Mouse (Mus musculus) limb, embryonic 11.5 days (tissue): ENCODE measurements at regions not wholly inside any gene's neighbourhood (a gene's known extent, or its start where the extent isn't known, plus 50 kb on each side); places are given as distances from the start of the nearest gene placed in this dataset.

Experiments used
- ATAC-seq: fragments of 200-750 bp; cut with Nextera tagmentation; 2 replicates; pipeline ENCODE4 v1.8.0; 2017; ENCODE audit warnings: low read depth; ENCODE audit not compliant: insufficient number of reproducible peaks, low FRiP score, low TSS enrichment
- DNase-seq: peaks from one replicate; pipeline ENCODE4 v3.0.0-alpha.2; 2015; ENCODE audit warnings: low spot score
- H3K27ac ChIP-seq: fragments of 300-500 bp; sonication (generic); replicated peaks from 2 replicates; pipeline ENCODE4 v1.5.1; 2014; ENCODE audit warnings: low read depth, mild to moderate bottlenecking, low read length
- H3K27me3 ChIP-seq: fragments of 300-500 bp; sonication (generic); 2 replicates; pipeline ENCODE4 v1.6.1; 2014; ENCODE audit warnings: mild to moderate bottlenecking, low read length, mixed read lengths; ENCODE audit not compliant: control insufficient read depth, insufficient read depth
- H3K36me3 ChIP-seq: fragments of 300-500 bp; sonication (generic); 2 replicates; pipeline ENCODE4 v1.6.1; 2014; ENCODE audit warnings: mild to moderate bottlenecking, low read length, moderate library complexity, mixed read lengths; ENCODE audit not compliant: control insufficient read depth, insufficient read depth
- H3K4me1 ChIP-seq: fragments of 300-500 bp; sonication (generic); 2 replicates; pipeline ENCODE4 v1.6.1; 2014; ENCODE audit warnings: low read length, mixed read lengths; ENCODE audit not compliant: control insufficient read depth, insufficient read depth
- H3K4me2 ChIP-seq: fragments of 300-500 bp; sonication (generic); 2 replicates; pipeline ENCODE4 v1.6.1; 2014; ENCODE audit warnings: low read depth, mild to moderate bottlenecking, moderate library complexity; ENCODE audit not compliant: severe bottlenecking
- H3K4me3 ChIP-seq: fragments of 300-500 bp; sonication (generic); 2 replicates; pipeline ENCODE4 v1.5.1; 2014; ENCODE audit warnings: low read depth, low read length
- H3K9ac ChIP-seq: fragments of 300-500 bp; sonication (generic); 2 replicates; pipeline ENCODE4 v1.6.1; 2014; ENCODE audit warnings: mild to moderate bottlenecking, low read length
- H3K9me3 ChIP-seq: fragments of 300-500 bp; sonication (generic); 2 replicates; pipeline ENCODE4 v1.6.1; 2016; ENCODE audit warnings: low read length; ENCODE audit not compliant: control insufficient read depth
- WGBS: fragments of 180-500 bp; shearing (Covaris S2); extraction: QIAGEN DNeasy Blood & Tissue Kit; methylation state at CpG from one replicate; pipeline ENCODE4 v1.1.7; 2014; 5-methylcytosine and 5-hydroxymethylcytosine counted together

DNA sequence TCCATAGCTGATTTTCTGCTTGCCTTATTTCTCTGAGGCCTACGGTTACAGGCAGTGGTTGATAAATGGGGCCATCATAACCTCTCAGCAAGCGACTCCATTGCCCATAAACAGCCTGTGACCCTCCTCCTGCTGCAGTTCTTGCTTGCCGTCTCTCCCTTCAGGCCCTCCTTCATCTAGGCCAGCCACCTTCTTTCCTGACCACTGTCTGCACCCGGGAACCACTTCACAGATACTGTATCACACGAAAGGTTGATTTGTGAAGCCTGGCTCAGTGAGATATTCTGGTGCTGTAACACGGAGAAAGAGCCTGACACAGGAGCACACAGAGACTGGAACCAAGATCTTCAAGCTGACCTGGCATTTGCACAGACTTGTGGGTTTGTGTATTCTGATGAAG lies 294.1 kb downstream of the Epha4 start:
- H3K27ac ChIP-seq = no peak overlapping the region

DNA sequence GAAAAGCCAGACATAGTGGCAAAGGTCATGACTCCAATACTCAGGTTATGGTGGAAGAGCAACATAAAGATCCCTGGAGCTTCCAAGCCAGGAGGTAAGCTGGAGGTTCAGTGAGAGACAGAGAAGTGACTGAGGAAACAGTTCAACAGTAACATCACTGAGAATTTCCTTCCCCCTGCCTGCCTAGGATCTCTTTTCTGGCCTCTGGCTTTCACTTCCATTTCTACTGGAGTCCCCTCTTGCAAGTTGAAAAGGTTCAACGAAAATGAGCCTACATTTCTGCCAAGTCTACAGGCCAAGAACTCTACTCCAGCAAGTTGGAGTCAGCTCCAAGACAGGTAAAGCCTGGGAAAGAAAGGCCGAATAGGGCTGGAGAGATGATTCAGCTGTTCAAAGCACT lies 293.0 kb downstream of the Epha4 start:
- 95% methylated on average over 2 of the region's 2 CpGs for WGBS

More for the DNA sequence above, 294.1 kb downstream of the Epha4 start:
- Histone ChIP-seq H3K4me3 (no peak overlapping the region), H3K4me2 (no peak overlapping the region), H3K9ac (no peak overlapping the region), H3K27me3 (no peaks in the 10 kb centered on the region), H3K36me3 (no peaks in the 10 kb centered on the region), H3K9me3 (no peaks in the 10 kb centered on the region), H3K4me1 (0 out of 2 replicates have a peak, but pooled peaks cover 5% of the 10 kb centered on the region)
- 54% methylated on average over 6 of the region's 6 CpGs for WGBS
- no peak for ATAC-seq
- no peak for DNase-seq

DNA sequence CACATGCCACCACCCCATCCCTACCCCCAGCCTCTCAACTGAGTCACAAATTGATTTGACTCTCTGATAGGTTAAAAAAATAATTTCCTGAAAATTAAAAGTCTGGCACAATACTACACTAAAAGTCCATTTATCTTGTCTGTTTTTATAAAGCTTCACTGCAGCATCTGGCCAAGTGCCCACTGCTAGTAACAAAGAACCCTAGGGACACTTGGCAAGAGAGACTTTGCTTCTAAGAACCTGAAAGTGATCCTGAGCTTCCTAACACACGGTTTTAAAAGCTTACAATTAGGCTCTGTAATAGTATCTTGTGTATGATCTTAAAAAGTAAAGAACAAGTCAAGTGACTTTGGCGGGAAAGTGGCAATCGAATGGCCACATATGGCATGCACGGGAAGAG lies 288.3 kb downstream of the Epha4 start:
- H3K4me2 ChIP-seq = no peak overlapping the region
- H3K27ac ChIP-seq = no peak overlapping the region
- WGBS = 54% methylated on average over 4 of the region's 4 CpGs
- ATAC-seq (no peak), DNase-seq (no peak)
- peaks cover 8% of the 10 kb centered on the region for H3K4me1 ChIP-seq
- no peak overlapping the region for H3K9ac ChIP-seq
- no peak overlapping the region for H3K4me3 ChIP-seq
- H3K9me3 ChIP-seq = no peaks in the 10 kb centered on the region
- no peaks in the 10 kb centered on the region for H3K36me3 ChIP-seq
- no peaks in the 10 kb centered on the region for H3K27me3 ChIP-seq

More for the DNA sequence above, 293.0 kb downstream of the Epha4 start:
- H3K9me3 ChIP-seq = no peaks in the 10 kb centered on the region
- no peak overlapping the region for H3K4me2 ChIP-seq
- no peak overlapping the region for H3K9ac ChIP-seq
- ATAC-seq = no peak
- H3K27me3 ChIP-seq = no peaks in the 10 kb centered on the region
- no peak overlapping the region for H3K4me3 ChIP-seq
- no peak for DNase-seq
- H3K36me3 ChIP-seq = no peaks in the 10 kb centered on the region
- H3K4me1 ChIP-seq = 0 out of 2 replicates have a peak, but pooled peaks cover 5% of the 10 kb centered on the region
- H3K27ac ChIP-seq = no peak overlapping the region

DNA sequence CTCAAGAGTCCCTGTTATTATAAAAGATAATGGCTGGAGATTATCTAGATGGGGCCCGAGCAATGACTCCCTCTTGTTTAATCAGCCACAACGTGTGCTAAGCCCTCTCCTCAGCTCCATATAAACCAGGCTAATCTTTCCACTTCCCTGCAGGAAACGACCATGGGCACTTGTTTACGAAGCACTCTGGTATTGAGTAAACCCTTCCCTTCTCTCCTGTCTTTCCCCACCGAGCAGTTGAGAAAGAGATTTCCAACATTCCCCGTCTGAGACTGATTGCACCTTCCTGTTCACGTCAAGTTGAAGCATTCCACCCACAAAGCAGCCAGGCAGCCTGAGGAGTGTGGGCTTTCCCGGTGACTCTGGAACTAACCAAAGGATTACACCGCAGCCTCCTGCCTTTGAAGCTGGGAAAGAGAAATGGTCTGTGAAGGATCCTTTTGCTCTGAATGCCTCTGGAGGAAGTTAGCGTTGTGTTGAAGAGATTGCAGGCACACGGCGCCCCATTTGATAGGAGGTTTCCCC lies 287.8 kb downstream of the Epha4 start:
- H3K9ac ChIP-seq = no peak overlapping the region
- no peaks in the 10 kb centered on the region for H3K36me3 ChIP-seq
- H3K27me3 ChIP-seq = no peaks in the 10 kb centered on the region
- no peak overlapping the region for H3K4me3 ChIP-seq
- no peak overlapping the region for H3K4me2 ChIP-seq
- ATAC-seq = no peak
- no peaks in the 10 kb centered on the region for H3K9me3 ChIP-seq
- WGBS = 5% methylated on average over 12 of the region's 12 CpGs
- peaks cover 8% of the 10 kb centered on the region for H3K4me1 ChIP-seq
- H3K27ac ChIP-seq = no peak overlapping the region
- peak; percentile 64 for DNase-seq

DNA sequence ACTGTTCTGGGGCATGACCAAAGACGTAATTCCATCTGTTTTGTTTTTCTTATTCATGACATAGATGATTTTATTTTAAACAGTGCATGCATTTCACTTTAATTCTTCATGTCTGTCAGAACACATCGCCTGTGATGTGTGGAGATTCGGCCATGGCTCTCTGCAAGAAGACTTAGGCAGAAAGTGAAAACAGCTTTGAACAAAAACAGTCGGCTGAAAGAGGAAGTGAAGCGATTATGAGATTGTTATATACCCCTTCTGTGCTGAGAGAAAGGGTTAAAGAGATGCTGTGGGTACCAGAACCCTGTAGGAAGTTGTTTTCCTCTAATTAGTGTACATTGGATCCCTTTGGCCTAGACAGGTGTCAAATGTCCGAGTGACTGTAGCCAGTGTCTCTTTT lies 287.1 kb downstream of the Epha4 start:
- Histone ChIP-seq H3K27ac (no peak overlapping the region), H3K9ac (no peak overlapping the region), H3K27me3 (no peaks in the 10 kb centered on the region), H3K4me3 (no peak overlapping the region), H3K4me2 (no peak overlapping the region), H3K36me3 (no peaks in the 10 kb centered on the region), H3K4me1 (peaks cover 8% of the 10 kb centered on the region), H3K9me3 (no peaks in the 10 kb centered on the region)
- 43% methylated on average over 6 of the region's 6 CpGs for WGBS
- ATAC-seq = no peak
- no peak for DNase-seq

DNA sequence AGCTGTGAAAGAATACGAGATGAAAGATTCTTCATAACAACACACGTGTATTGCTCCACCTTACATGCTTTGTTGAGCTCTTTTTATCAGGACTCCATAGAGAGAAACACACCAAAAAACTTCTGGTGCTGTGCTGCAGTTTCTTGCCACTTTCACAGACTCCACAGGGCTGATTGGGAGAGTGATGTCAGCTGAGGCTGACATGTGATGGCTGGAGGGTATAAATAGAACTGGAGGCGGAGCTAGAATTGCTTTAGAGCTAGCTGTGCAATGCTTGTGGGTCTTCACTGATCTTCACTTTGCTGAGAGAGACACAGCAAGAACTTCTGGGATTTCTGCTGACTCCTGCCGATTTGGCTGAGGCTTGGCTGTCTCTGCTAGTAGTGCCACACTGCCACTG lies 285.3 kb downstream of the Epha4 start:
- 85% methylated on average over 4 of the region's 4 CpGs for WGBS
- Histone ChIP-seq H3K27ac (no peak overlapping the region), H3K4me2 (no peak overlapping the region)

DNA sequence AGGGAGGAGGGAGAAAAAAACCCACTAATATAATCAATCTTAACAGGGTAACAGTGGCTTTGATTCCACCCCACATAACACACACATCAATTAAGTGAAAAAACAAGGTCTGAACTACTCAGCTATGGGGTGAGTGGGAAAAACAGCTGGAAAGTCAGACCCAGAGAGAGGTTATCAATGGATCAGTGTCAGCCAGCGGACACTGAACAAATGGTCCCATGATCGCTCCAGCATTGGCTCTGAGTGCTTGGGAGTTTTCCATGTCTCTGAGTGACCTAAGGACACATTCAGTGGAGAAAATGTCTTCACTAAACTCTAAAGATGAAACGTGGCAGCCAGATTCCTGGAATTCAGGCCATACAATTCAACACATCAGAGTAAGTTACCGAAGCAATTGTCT lies 281.9 kb downstream of the Epha4 start:
- Histone ChIP-seq H3K9ac (no peak overlapping the region), H3K4me2 (no peak overlapping the region), H3K4me1 (0 out of 2 replicates have a peak, but pooled peaks cover under 1% of the 10 kb centered on the region), H3K36me3 (no peaks in the 10 kb centered on the region), H3K27ac (no peak overlapping the region), H3K27me3 (no peaks in the 10 kb centered on the region), H3K9me3 (no peaks in the 10 kb centered on the region), H3K4me3 (no peak overlapping the region)
- WGBS = 68% methylated on average over 4 of the region's 4 CpGs
- DNase-seq = no peak
- no peak for ATAC-seq

More for the DNA sequence above, 285.3 kb downstream of the Epha4 start:
- Histone ChIP-seq H3K27me3 (no peaks in the 10 kb centered on the region), H3K4me3 (no peak overlapping the region), H3K36me3 (no peaks in the 10 kb centered on the region), H3K9ac (no peak overlapping the region), H3K4me1 (peaks cover 8% of the 10 kb centered on the region), H3K9me3 (no peaks in the 10 kb centered on the region)
- ATAC-seq = no peak
- no peak for DNase-seq

DNA sequence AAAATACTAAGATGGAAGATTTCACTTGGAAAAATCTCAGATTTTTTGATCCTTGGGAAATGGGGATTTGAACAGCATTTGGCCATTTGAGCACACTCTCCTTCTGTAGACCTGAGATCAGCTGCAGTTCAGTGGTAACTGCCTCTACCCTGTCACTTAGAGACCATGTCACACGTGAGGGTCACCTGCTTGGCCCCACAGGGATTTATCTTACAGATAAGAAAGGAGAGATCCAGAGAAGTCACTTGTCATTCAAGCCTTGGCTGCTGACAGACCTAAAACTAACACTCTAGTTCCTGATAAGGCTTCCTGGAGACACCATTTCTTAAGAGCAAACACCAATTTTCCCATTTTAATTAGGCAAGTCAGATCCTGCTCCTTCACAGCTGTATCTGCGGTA lies 270.2 kb downstream of the Epha4 start:
- H3K4me2 ChIP-seq = no peak overlapping the region
- 33% methylated on average over 2 of the region's 2 CpGs for WGBS
- no peak for DNase-seq
- ATAC-seq = no peak
- H3K27ac ChIP-seq = no peak overlapping the region
- H3K4me1 ChIP-seq = no peaks in the 10 kb centered on the region
- H3K4me3 ChIP-seq = no peak overlapping the region
- no peak overlapping the region for H3K9ac ChIP-seq
- H3K27me3 ChIP-seq = no peaks in the 10 kb centered on the region
- no peaks in the 10 kb centered on the region for H3K36me3 ChIP-seq
- no peaks in the 10 kb centered on the region for H3K9me3 ChIP-seq

DNA sequence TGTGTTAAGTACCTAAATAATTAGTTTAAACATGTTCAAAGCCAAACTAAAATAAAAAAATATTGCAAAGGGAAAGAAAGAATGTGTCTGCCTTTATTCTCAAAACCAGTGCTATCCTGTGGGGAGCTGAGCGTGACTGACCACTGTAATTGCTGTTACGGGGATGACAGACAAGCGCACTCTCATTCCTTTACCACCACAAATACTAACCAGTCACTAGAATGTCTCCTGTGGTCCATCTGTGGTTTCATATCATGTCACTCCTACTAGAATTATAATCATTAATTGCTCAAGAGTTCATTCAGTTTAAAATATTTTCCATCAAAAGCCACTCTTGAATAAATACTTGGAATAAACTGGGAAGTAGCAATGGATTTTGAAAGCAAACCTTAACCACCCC lies 268.8 kb downstream of the Epha4 start:
- Histone ChIP-seq H3K27ac (no peak overlapping the region), H3K9ac (no peak overlapping the region), H3K4me3 (no peak overlapping the region), H3K27me3 (no peaks in the 10 kb centered on the region), H3K4me1 (no peaks in the 10 kb centered on the region), H3K4me2 (no peak overlapping the region), H3K36me3 (no peaks in the 10 kb centered on the region), H3K9me3 (no peaks in the 10 kb centered on the region)
- ATAC-seq = no peak
- DNase-seq = no peak
- WGBS = 79% methylated on average over 3 of the region's 3 CpGs
